Mouse (Mus musculus) forebrain, embryonic 14.5 days (tissue): ENCODE results near the gene Tesk2. TPM values are rescaled to one million over a fixed set of nuclear protein-coding genes. Genes with fewer than 3 reads are reported as not detected.

Source experiments
- ATAC-seq: fragments of 200-750 bp; cut with Nextera tagmentation; 2 replicates; pipeline ENCODE4 v1.8.0; 2017; ENCODE audit warnings: mild to moderate bottlenecking, moderate library complexity
- DNase-seq: peaks from one replicate; pipeline ENCODE4 v3.0.0-alpha.2; 2015; ENCODE audit warnings: low spot score
- H3K27ac ChIP-seq: fragments of 300-500 bp; sonication (generic); 2 replicates; pipeline ENCODE4 v1.5.1; 2014; ENCODE audit warnings: low read depth, mild to moderate bottlenecking, control low read depth, low read length, moderate library complexity
- H3K27me3 ChIP-seq: fragments of 300-500 bp; sonication (generic); replicated peaks from 2 replicates; pipeline ENCODE4 v1.6.1; 2014; ENCODE audit warnings: low read length, control low read depth, mixed read lengths; ENCODE audit not compliant: control insufficient read depth, insufficient read depth
- H3K36me3 ChIP-seq: fragments of 300-500 bp; sonication (generic); 2 replicates; pipeline ENCODE4 v1.6.1; 2014; ENCODE audit warnings: low read length, control low read depth; ENCODE audit not compliant: control insufficient read depth, insufficient read depth
- H3K4me1 ChIP-seq: fragments of 300-500 bp; sonication (generic); 2 replicates; pipeline ENCODE4 v1.6.1; 2014; ENCODE audit warnings: antibody characterized with exemption, low read length, control low read depth; ENCODE audit not compliant: control insufficient read depth, insufficient read depth
- H3K4me2 ChIP-seq: fragments of 300-500 bp; sonication (generic); 2 replicates; pipeline ENCODE4 v1.6.1; 2014; ENCODE audit warnings: mild to moderate bottlenecking, control low read depth, low read length
- H3K4me3 ChIP-seq: fragments of 300-500 bp; sonication (generic); 2 replicates; pipeline ENCODE4 v1.5.1; 2014; ENCODE audit warnings: low read depth, low read length, control low read depth
- H3K9ac ChIP-seq: fragments of 300-500 bp; sonication (generic); 2 replicates; pipeline ENCODE4 v1.6.1; 2014; ENCODE audit warnings: mild to moderate bottlenecking, low read length, control low read depth, moderate library complexity
- H3K9me3 ChIP-seq: fragments of 300-500 bp; sonication (generic); replicated peaks from 2 replicates; pipeline ENCODE4 v1.6.1; 2016; ENCODE audit warnings: low read length, control low read depth, mixed read lengths; ENCODE audit not compliant: control insufficient read depth
- WGBS: fragments of 180-500 bp; shearing (Covaris S2); extraction: QIAGEN DNeasy Blood & Tissue Kit; methylation state at CpG from one replicate; pipeline ENCODE4 v1.1.7; 2014; 5-methylcytosine and 5-hydroxymethylcytosine counted together
- polyA plus RNA-seq: library from polyadenylated mRNA; unstranded; fragments of >200 nt; fragmentation: Nextera tagmentation; extraction: Ambion mirVana; gene quantifications from 2 replicates; pipeline ENCODE4 v1.2.1, GENCODE M21; 2014

Tesk2 gene
- polyA plus RNA-seq, 1 experiment from 2014 or later, result 4.8 TPM

- peak overlapping the region; percentile 58 for H3K9ac ChIP-seq
- ATAC-seq (no peak), DNase-seq (no peak)
- peaks cover 17% of the 10 kb centered on the region for H3K4me1 ChIP-seq
- peaks cover 10% of the 10 kb centered on the region for H3K27me3 ChIP-seq
- H3K4me2 ChIP-seq, result peak overlapping the region; percentile 75
- no peak overlapping the region for H3K27ac ChIP-seq
- no peaks in the 10 kb centered on the region for H3K9me3 ChIP-seq
- peak overlapping the region; percentile 37 for H3K4me3 ChIP-seq
- 22% methylated on average over 32 of the region's 32 CpGs for WGBS
- H3K36me3 ChIP-seq, result peaks cover 7% of the 10 kb centered on the region; the same call in 1 of the 2 replicates
These were observed 99.5 kb downstream of the Tesk2 start for GRCm38 (mm10) chr4:116819968-116820901.

GRCm38 (mm10) chr4:116820902-116821693, 100.3 kb downstream of the Tesk2 start:
- Histone ChIP-seq H3K4me1 (peaks cover 20% of the 10 kb centered on the region), H3K27me3 (peaks cover 10% of the 10 kb centered on the region), H3K4me3 (peak overlapping the region; percentile 37), H3K36me3 (peaks cover 7% of the 10 kb centered on the region; the same call in 1 of the 2 replicates), H3K9me3 (no peaks in the 10 kb centered on the region), H3K4me2 (peak overlapping the region; percentile 75), H3K9ac (peak overlapping the region; percentile 58), H3K27ac (no peak overlapping the region)
- DNase-seq, result peak; percentile 62
- under 1% methylated on average over 49 of the region's 51 CpGs for WGBS
- ATAC-seq, result peak; percentile 72

DNA sequence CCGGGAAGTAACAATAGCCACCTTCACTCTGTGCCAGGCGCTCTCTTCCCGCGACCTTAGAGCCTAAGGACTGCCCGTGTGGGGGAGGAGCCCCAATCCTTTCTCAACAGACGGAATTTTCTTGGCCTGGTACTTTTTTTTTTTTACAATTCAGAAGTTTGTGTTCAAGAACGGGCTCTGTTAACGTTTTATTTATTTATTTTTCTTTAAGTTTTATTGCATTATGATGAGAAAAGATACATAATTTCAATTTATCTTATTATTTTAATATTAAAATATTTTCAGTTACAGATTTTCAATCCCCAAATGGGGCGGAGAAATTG, 100.9 kb downstream of the Tesk2 start, which contains the start of gene Hpdl:
Gene Hpdl, minus strand, starts transcription at position 14 of the 323 bp plus-strand sequence.
- Histone ChIP-seq H3K27me3 (peaks cover 10% of the 10 kb centered on the region), H3K4me3 (peak within 1 kb of the TSS; percentile 37), H3K4me1 (peaks cover 20% of the 10 kb centered on the region), H3K9me3 (no peaks in the 10 kb centered on the region), H3K27ac (no peak within 1 kb of the TSS), H3K9ac (peak within 1 kb of the TSS; percentile 58), H3K36me3 (peaks cover 3% of the 10 kb centered on the region; the same call in 1 of the 2 replicates), H3K4me2 (peak within 1 kb of the TSS; percentile 75)
- 14% methylated on average over 9 of the region's 9 CpGs for WGBS
- peak; percentile 22; the same call in 1 of the 2 replicates for ATAC-seq
- no peak for DNase-seq

DNA sequence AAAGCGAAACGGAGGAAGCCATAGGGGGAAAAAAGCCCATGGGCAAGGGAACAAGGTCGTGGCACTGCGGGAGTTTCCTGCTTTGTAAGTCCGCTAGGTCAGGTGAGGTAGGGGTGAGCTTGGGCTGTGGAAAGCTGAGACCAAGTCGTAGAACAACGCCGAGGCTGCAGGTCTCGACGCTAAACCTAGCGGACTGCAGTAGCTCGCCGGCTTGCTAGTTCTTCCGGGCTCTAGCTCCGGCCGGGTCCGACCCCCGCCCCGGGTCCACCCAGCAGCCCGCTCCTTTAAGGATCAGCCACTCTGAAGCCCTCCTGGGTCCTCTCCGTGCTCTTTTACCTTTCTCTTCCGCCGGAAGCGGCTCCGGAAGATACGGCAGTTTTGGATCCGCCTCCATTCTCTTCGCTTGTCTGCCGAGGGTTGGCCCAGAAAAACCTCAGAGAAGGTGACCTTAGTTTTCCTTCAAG, 103.8 kb downstream of the Tesk2 start:
- ATAC-seq, result peak; percentile 32
- WGBS, result under 1% methylated on average over 29 of the region's 29 CpGs
- peak; percentile 79 for DNase-seq
- H3K4me1 ChIP-seq, result peaks cover 21% of the 10 kb centered on the region
- peak overlapping the region; percentile 81 for H3K9ac ChIP-seq
- H3K4me3 ChIP-seq, result peak overlapping the region; percentile 50
- no peaks in the 10 kb centered on the region for H3K36me3 ChIP-seq
- peak overlapping the region; percentile 78 for H3K4me2 ChIP-seq
- peak overlapping the region; percentile 39; the same call in 1 of the 2 replicates for H3K27ac ChIP-seq
- peaks cover 10% of the 10 kb centered on the region for H3K27me3 ChIP-seq
- no peaks in the 10 kb centered on the region for H3K9me3 ChIP-seq

DNA sequence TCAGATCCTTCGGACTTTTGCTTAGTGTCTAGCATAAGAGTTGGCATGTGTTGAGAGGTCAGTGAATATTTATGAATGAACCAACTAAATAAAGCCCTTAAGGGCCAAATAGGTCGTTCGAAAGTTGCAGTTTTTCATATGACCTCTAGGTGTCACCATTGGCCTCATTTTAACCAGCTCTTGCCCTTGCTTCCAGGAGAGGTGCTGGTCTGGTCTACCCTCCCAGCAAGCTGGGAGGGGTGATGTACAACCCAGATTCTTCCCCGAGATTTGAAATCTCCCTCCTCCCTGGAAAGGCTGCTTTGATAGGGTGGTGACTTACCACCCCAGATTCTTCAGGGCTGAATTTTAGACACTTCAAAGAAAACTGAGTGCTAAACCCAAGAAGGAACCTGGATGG, 107.1 kb downstream of the Tesk2 start:
- Histone ChIP-seq H3K4me2 (no peak overlapping the region), H3K4me1 (peaks cover 18% of the 10 kb centered on the region), H3K4me3 (no peak overlapping the region), H3K9me3 (no peaks in the 10 kb centered on the region), H3K9ac (no peak overlapping the region), H3K27ac (no peak overlapping the region), H3K27me3 (no peaks in the 10 kb centered on the region), H3K36me3 (no peaks in the 10 kb centered on the region)
- ATAC-seq (peak; percentile 53), DNase-seq (peak; percentile 89)
- WGBS, result 1% methylated on average over 4 of the region's 4 CpGs

- Histone ChIP-seq H3K4me1 (peaks cover 15% of the 10 kb centered on the region), H3K9me3 (no peaks in the 10 kb centered on the region), H3K9ac (peak overlapping the region; percentile 45; the same call in 1 of the 2 replicates), H3K36me3 (no peaks in the 10 kb centered on the region), H3K27ac (peak overlapping the region; percentile 76), H3K4me2 (no peak overlapping the region), H3K27me3 (no peaks in the 10 kb centered on the region), H3K4me3 (no peak overlapping the region)
- WGBS, result 27% methylated on average over 6 of the region's 6 CpGs
- ATAC-seq (peak; percentile 73), DNase-seq (peak; percentile 63)
These were observed 108.8 kb downstream of the Tesk2 start for GRCm38 (mm10) chr4:116829364-116830069.

DNA sequence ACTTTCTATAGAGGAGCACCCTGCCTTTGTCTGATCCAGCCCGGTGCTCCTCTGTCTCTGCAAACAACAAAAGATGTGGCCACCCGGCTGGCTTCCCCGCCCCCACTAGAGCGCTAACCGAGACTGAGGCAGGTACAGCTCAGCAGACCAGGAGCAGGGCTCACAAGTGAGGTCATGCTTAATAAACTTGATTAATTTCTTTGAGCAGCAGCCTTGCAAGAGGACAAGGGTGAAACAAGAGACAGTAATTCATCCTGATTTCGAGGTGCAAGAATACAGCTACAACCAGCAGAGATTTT, 109.3 kb downstream of the Tesk2 start:
- Histone ChIP-seq H3K9ac (peak overlapping the region; percentile 45; the same call in 1 of the 2 replicates), H3K27ac (peak overlapping the region; percentile 76), H3K36me3 (no peaks in the 10 kb centered on the region), H3K4me2 (no peak overlapping the region), H3K9me3 (no peaks in the 10 kb centered on the region), H3K4me3 (no peak overlapping the region), H3K27me3 (no peaks in the 10 kb centered on the region), H3K4me1 (peaks cover 14% of the 10 kb centered on the region)
- DNase-seq (no peak), ATAC-seq (peak; percentile 74)
- WGBS, result 9% methylated on average over 6 of the region's 6 CpGs

GRCm38 (mm10) chr4:116838999-116839398, 118.3 kb downstream of the Tesk2 start:
- ATAC-seq (no peak), DNase-seq (no peak)
- no peaks in the 10 kb centered on the region for H3K4me1 ChIP-seq
- no peaks in the 10 kb centered on the region for H3K9me3 ChIP-seq
- no peak overlapping the region for H3K27ac ChIP-seq
- 19% methylated on average over 2 of the region's 2 CpGs for WGBS
- H3K9ac ChIP-seq, result no peak overlapping the region
- H3K4me3 ChIP-seq, result no peak overlapping the region
- no peak overlapping the region for H3K4me2 ChIP-seq
- H3K36me3 ChIP-seq, result no peaks in the 10 kb centered on the region
- no peaks in the 10 kb centered on the region for H3K27me3 ChIP-seq
